Mouse (Mus musculus): ENCODE results near the gene Atp6v0a1.

- TF ChIP-seq CTCF (IDR thresholded peaks at IDR 0.05; ENCODE audit: borderline replicate concordance, insufficient read depth, low read depth, low read length) = no peak
- no peak for TF ChIP-seq POLR2A (IDR thresholded peaks at IDR 0.05; ENCODE audit: borderline replicate concordance, insufficient read depth, low read length)
Observed at GRCm38 (mm10) chr11:100998836-100999235, 10.4 kb upstream of the Atp6v0a1 start.
